Mouse (Mus musculus): ENCODE results near the gene Astn2. TPM values are rescaled to one million over a fixed set of nuclear protein-coding genes. Genes with fewer than 3 reads are reported as not detected.

The Astn2 gene
- total and polyA plus RNA-seq, 3 experiments: not detected

DNA sequence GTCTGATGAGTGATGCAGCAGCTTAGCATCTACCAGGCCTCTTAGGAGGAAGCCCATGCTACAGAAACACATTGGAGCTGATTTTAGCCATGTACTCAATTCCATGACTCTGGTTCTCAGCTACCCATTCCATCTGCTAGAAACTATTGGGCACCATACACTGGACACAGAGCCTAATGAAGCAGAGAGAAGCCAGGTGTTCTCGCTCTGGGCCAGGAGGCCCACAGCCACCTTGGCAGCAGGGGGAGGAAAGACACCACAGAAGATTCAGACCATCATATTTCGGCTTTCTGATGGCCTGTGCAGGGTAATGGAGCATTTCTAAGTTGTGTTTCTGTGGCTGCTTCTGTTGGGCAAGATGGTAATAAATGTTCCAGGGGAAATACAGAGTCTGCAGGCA is 290.2 kb downstream of the Astn2 start:
- H3K27ac ChIP-seq (ENCODE audit: control insufficient read depth, low read depth, low read length): no peak overlapping the region
- no peaks in the 10 kb centered on the region for H3K79me2 ChIP-seq (ENCODE audit: control insufficient read depth, insufficient read depth, low read length, poor library complexity)
- H3K9me3 ChIP-seq (replicated peaks; ENCODE audit: insufficient read depth, low read length): no peaks in the 10 kb centered on the region
- DNase-seq (ENCODE audit: low read depth, low spot score): no peak
- no peaks in the 10 kb centered on the region for H3K36me3 ChIP-seq (ENCODE audit: control insufficient read depth in 1 of 2, insufficient read depth in 2 of 2, low read length in 2 of 2)
- no peak overlapping the region for H3K9ac ChIP-seq (ENCODE audit: control insufficient read depth, low read depth, low read length, poor library complexity, severe bottlenecking)
- no peak overlapping the region for H3K4me3 ChIP-seq (ENCODE audit: control insufficient read depth in 1 of 2, insufficient read depth in 1 of 2, low read depth in 2 of 2, low read length in 2 of 2)
- H3K27me3 ChIP-seq (ENCODE audit: control insufficient read depth in 1 of 2, insufficient read depth in 2 of 2, low read length in 2 of 2): no peaks in the 10 kb centered on the region
- no peak for TF ChIP-seq ZNF384 (IDR thresholded peaks at IDR 0.05; ENCODE audit: low read depth, low read length)
- TF ChIP-seq ZMIZ1 (IDR thresholded peaks at IDR 0.05; ENCODE audit: low read depth, low read length): no peak
- no peak for TF ChIP-seq KAT2A (conservative IDR thresholded peaks at IDR 0.05; ENCODE audit: low read depth, low read length)
- TF ChIP-seq MAZ (IDR thresholded peaks at IDR 0.05; ENCODE audit: low read depth, low read length): no peak
- no peak for TF ChIP-seq ETS1 (IDR thresholded peaks at IDR 0.05; ENCODE audit: low read depth, low read length)
- no peak for TF ChIP-seq ELF1 (IDR thresholded peaks at IDR 0.05; ENCODE audit: low read depth, low read length)
- TF ChIP-seq E2F4 (IDR thresholded peaks at IDR 0.05; ENCODE audit: borderline replicate concordance, low read depth, low read length): no peak
- no peak for TF ChIP-seq CTCF (IDR thresholded peaks at IDR 0.05 in 2 of 3, conservative IDR thresholded peaks at IDR 0.05 in 1 of 3; ENCODE audit: control insufficient read depth in 1 of 3, insufficient read depth in 1 of 3, low read depth in 2 of 3, low read length in 3 of 3, poor library complexity in 1 of 3, severe bottlenecking in 1 of 3)
- TF ChIP-seq GABPA (IDR thresholded peaks at IDR 0.05; ENCODE audit: low read depth, low read length): no peak
- TF ChIP-seq EP300 (IDR thresholded peaks at IDR 0.05; ENCODE audit: low read depth in 1 of 2, low read length in 2 of 2): no peak
- no peaks in the 10 kb centered on the region for H3K4me1 ChIP-seq (ENCODE audit: control insufficient read depth in 1 of 2, insufficient read depth in 2 of 2, low read length in 2 of 2)

DNA sequence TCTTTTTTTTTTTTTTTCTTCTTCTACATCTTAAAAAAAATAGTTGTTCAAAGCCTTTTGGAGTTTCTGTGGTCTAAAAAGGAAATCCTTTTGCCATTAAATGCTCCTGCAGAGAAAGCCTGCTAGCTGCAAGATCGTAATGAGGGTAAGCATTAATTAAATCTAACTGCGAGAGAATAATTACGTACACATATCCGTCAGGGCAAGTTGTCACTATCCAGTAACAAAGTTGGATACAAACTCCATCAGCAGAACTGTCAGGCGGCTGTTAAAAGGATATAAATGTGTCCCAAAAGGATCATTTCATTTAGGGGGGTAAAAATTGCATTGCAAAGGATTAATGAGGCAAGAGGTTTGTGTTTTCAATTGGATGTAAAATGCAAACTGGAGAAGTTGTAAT is 302.4 kb downstream of the Astn2 start:
- no peaks in the 10 kb centered on the region for H3K27me3 ChIP-seq (ENCODE audit: control insufficient read depth in 1 of 2, insufficient read depth in 2 of 2, low read length in 2 of 2)
- H3K36me3 ChIP-seq (ENCODE audit: control insufficient read depth in 1 of 2, insufficient read depth in 2 of 2, low read length in 2 of 2): no peaks in the 10 kb centered on the region
- H3K79me2 ChIP-seq (ENCODE audit: control insufficient read depth, insufficient read depth, low read length, poor library complexity): no peaks in the 10 kb centered on the region
- no peak for DNase-seq (ENCODE audit: low read depth, low spot score)
- H3K4me1 ChIP-seq (ENCODE audit: control insufficient read depth in 1 of 2, insufficient read depth in 2 of 2, low read length in 2 of 2): no peaks in the 10 kb centered on the region
- no peaks in the 10 kb centered on the region for H3K9me3 ChIP-seq (replicated peaks; ENCODE audit: insufficient read depth, low read length)
- no peak overlapping the region for H3K9ac ChIP-seq (ENCODE audit: control insufficient read depth, low read depth, low read length, poor library complexity, severe bottlenecking)
- TF ChIP-seq MAFK (IDR thresholded peaks at IDR 0.05; ENCODE audit: borderline replicate concordance, low read depth, low read length): no peak
- TF ChIP-seq NELFE (IDR thresholded peaks at IDR 0.05; ENCODE audit: low read depth, low read length): no peak
- no peak for TF ChIP-seq CTCF (IDR thresholded peaks at IDR 0.05 in 2 of 3, conservative IDR thresholded peaks at IDR 0.05 in 1 of 3; ENCODE audit: control insufficient read depth in 1 of 3, insufficient read depth in 1 of 3, low read depth in 2 of 3, low read length in 3 of 3, poor library complexity in 1 of 3, severe bottlenecking in 1 of 3)
- no peak for TF ChIP-seq MYC (IDR thresholded peaks at IDR 0.05; ENCODE audit: low read depth, low read length)
- TF ChIP-seq ZNF384 (IDR thresholded peaks at IDR 0.05; ENCODE audit: low read depth, low read length): no peak
- no peak for TF ChIP-seq MXI1 (IDR thresholded peaks at IDR 0.05; ENCODE audit: low read depth, low read length)
- TF ChIP-seq ZC3H11A (IDR thresholded peaks at IDR 0.05; ENCODE audit: low read depth, low read length): no peak
- TF ChIP-seq HCFC1 (IDR thresholded peaks at IDR 0.05; ENCODE audit: low read depth, low read length): no peak
- TF ChIP-seq ELF1 (IDR thresholded peaks at IDR 0.05; ENCODE audit: low read depth, low read length): no peak
- TF ChIP-seq USF1 (IDR thresholded peaks at IDR 0.05; ENCODE audit: low read depth, low read length): no peak
- no peak for TF ChIP-seq MAZ (IDR thresholded peaks at IDR 0.05; ENCODE audit: low read depth, low read length)
- TF ChIP-seq GATA1 (IDR thresholded peaks at IDR 0.05; ENCODE audit: low read depth, low read length): no peak
- H3K27ac ChIP-seq (ENCODE audit: control insufficient read depth, low read depth, low read length): no peak overlapping the region
- H3K4me3 ChIP-seq (ENCODE audit: control insufficient read depth in 1 of 2, insufficient read depth in 1 of 2, low read depth in 2 of 2, low read length in 2 of 2): no peak overlapping the region

Data from MEL (cell line).